Mouse (Mus musculus) olfactory bulb, adult 2 months (tissue): ENCODE data around the gene Pycard.

Source experiments
- CTCF ChIP-seq: fragments of 200-500 bp; IDR thresholded peaks from 2 replicates; pipeline ENCODE4 v1.5.1; 2012; ENCODE audit warnings: low read depth, mild to moderate bottlenecking, low read length, moderate library complexity; ENCODE audit not compliant: insufficient read depth
- POLR2A ChIP-seq: fragments of 200-500 bp; IDR thresholded peaks from 2 replicates; pipeline ENCODE4 v1.6.1; 2012; ENCODE audit warnings: mild to moderate bottlenecking, low read depth, low read length, moderate library complexity; ENCODE audit not compliant: insufficient read depth

GRCm38 (mm10) chr7:127991643-127992487 lies 1.8 kb downstream of the Pycard start:
- TF ChIP-seq POLR2A: no peak
- no peak for TF ChIP-seq CTCF
